Mouse (Mus musculus) kidney, postnatal 25 days (tissue): ENCODE results near the gene Plaur.
A peak's percentile ranks its signal among the peaks of the same experiment; 100 is the strongest.

Experiments
- DNase-seq, 2 experiments: peaks; one replicate each; pipeline ENCODE4 v3.0.0; 2021; ENCODE audit warnings: mixed read lengths in 2 of 2

The Plaur gene

DNA sequence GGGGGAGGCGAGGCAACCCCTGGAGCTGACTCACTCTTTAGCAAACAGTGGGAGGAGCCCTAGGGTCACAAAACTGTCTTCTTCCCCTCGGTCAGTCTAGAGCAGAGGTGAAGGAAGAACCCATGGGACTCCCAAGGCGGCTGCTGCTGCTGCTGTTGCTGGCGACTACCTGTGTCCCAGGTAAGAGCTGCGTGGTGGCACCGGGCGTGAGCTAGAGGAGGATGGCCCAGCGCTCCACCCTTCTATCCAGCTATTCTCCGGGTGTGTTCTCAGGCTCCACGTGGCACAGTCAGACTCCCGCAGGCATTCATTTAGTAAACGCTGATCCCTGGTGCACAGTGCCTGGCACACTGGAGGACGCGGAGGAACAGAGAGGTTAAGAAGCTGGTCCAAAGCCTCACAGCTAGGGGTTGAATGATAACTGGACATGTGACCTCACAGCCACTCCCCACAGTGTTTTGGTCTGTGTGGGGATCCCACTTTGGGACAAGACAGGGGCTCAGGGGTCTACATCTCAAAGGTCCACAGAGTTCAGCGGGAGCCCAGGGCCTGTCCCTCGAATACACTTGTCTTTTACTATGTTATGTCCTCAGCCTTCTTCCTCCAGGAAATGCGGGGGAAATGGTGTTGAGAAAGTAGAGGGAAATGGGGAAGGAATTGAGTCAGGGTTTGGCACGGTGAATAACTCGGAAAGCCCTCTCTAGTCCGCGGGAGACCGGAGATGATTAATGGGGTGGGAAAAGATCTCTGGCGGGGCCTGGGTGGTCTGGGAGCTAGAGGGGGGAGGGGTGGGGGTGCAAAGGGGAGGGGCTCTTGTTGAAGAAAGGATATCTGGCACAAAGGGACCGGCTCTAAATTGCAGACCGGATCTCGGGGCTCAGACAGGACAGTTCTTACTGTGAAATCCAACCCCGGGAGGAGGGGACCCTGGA is at the start of gene Plaur:
Plaur (plus strand) TSS at position 97 of the 932 bp plus-strand sequence.
- DNase-seq = peak; percentile 43 to 63

DNA sequence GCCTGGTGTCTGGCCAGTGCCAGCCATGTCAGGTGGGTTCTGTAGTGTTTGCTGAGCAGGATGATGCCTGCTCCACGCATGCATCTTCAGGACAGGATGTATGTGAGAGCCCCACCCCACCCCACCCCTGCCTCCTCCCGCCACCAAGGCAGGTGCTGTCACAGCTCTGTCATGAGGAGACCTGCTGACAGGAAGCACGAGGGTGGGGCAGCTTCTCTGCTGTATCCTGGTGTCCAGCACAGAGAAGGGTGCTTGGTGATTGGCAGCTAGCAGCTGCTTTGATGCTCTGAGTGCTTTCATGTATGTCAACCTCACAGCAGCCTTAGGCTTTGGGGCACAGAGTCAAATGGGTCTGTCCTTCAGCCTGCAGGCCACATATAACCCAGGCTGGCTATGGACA is 48.7 kb upstream of the Plaur start:
- DNase-seq = no peak

DNA sequence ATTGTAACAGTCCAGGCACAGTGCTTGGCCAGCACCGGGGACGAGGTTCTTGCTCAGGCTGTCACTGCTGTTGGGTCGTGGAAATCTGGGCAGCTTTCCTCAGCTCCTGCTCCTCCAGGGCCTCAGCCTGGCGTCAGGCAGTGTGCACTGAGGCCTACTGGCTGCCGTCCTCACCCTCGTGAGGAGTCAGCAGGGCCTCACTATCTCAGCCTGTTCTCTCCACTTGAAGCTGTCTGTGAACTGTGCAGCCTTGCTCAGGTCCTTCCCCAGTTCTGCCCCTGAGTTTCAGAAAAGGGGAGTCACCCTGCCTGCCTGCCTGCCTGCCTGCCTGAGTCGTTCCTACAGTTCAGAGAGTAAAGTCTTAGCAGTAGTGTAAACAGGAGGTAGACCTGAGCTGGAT is 47.0 kb upstream of the Plaur start:
- no peak for DNase-seq

DNA sequence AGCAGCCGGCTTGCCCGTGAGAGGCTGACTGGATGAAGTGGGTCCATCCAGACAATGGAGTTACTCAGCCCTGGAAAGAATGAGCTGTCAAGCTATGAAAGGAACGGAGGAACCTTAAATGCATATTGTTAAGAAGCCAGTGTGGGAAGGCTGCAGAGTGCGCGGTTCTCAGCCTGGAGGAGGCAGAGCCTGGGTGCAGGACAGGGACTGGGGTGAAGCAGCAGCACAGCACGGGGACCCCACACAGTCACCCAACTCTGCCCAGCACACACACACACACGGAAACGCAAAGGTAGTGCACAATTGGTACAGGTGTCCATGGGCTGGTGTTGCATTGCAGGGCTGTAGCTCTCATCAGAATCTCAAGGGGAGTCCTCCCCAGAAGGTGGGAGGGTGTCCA is 42.7 kb upstream of the Plaur start:
- no peak for DNase-seq

DNA sequence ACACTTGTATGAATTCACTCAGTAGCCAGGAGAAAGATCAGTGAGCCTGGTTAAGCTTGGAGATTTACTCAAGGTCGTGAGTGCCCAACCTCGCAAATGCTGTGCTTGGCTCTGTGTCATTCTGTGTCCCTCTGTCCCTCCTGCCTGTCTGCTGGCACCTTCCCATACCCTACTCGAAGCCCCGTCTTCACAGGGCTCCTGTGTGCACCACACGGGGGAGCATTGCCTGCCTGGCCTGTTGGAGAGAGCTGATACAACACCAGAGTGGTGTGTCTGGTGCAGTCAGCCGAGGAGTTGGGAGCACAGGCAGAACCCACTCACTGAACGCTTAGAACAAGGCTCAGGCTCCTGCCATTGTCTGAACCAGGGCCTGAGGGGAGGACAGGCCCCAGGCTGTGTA is 40.6 kb upstream of the Plaur start:
- no peak for DNase-seq

DNA sequence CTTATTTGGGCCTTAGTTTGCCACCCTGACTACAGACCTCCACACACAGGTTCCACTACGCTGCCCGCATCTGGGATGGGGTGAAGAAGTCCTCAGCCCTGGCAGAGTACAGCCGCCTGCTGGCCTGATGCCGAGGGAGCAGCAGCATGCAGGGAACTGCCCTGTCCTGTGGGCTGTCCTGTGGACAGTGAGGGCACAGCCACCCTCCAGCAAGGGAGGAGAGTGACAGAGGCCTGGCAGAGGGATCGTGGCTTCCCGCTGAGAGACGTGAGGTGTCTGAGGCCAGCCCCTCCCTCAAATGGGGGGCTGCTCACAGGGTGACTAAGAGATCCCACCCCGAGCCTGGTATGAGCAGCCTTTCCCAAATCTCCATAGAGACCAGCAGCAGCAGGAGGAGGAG is 40.0 kb upstream of the Plaur start:
- peak; percentile 41 to 58 for DNase-seq

DNA sequence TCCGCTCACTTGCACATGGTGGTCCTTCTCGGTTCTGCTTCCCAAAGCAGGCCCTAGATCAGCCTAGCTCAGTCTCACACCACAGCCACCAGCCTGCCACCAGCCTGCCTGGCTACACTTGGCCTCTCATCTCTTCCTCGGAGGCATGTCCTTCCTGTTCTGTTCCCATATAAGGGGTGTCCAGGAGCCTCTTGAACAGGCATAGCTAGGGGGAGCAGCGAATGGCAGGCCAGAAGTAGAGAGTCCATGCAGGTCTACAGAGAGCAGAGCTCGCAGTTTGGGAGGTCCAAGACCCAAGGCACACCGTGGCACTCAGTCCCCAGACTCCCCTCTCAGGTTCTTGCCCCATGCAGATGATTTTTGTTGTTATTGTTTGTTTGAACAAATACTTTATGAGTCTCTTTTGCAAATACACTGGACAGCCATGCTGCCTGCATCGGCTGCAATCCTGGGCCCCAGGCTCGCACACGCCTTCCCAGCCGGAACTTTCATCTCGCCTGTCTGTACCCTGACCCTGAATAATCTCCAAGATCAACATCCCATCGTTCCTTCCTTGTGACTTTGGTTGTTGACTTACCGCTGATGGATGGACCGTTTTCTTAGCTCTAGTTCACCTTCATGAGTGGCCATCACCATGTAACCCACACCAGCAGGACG is 39.0 kb upstream of the Plaur start:
- DNase-seq = no peak

DNA sequence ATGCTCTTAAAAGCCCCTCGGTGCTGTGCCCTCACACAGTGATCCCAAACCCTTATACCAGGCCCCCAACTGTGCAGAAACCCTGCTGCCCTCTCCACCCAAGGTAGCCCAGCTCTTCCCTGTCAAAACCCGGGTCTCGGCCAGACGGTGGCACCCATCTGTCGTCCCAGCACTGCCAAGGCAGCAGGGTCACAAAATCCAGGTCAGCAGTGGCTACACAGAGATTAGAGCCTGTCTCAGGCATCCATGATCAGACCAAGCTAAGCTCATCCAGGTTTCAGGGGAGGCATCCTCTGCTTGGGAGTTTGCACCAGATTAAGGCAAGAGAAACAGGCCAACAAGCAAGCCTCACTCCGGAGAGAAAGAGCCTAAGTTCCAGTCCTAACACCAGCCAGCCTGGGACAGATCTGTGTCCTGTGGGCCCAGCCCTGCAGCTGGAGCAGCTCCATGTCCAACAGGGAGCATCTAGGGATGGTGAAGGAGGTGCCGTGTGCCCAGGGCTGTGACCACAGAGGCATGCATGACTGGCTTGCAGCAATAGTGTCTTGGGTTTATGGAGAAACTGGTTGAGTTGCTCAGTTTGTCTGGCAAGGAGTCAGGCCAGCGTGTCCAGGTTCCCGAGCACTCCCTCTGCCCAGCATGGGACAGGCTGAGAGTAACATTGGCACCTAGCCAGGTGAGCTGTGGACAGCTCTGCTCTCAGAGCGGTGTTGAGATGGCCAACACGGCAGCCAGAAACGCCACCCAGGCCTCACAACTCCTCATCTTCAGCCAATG is 38.1 kb upstream of the Plaur start:
- DNase-seq = peak; percentile 49 to 64

DNA sequence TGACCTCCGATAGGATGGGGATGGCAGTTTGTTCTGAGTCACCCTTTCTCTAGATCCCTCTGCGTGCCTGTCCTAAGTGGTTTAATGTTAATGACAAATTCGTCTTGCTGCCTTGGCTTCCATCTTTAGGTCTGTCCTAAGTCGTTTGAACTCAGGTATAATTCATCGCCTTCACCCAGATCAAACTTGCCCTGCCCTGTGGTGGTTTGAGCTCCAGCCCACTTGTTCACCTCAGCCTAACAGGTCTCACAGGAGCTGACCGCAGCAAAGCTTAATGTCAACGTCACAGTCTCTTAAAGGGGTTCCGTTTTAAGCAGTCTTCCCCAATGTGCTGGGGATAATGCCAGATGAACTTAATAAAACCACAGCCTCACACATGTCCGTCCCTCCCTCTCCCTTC is 36.4 kb upstream of the Plaur start:
- no peak for DNase-seq

DNA sequence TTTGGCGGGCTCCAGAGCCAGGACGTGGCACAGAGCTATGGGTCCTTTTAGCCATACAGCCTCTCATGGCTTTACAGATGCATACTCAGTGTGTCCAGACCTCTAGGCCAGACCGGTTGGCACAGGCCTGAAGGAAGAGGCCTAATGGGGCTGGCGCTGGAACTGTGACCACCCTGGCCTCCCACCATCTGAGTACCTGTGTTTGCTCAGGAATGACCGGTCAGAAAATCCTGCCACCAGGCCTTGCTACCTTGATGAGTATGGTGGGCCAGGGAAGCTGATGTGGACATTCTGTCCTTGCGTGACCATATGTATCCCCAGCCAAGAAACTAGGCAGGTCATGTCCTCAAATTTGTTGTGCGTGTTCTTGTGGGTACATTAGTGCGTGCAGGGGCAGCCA is 35.1 kb upstream of the Plaur start:
- DNase-seq = no peak

DNA sequence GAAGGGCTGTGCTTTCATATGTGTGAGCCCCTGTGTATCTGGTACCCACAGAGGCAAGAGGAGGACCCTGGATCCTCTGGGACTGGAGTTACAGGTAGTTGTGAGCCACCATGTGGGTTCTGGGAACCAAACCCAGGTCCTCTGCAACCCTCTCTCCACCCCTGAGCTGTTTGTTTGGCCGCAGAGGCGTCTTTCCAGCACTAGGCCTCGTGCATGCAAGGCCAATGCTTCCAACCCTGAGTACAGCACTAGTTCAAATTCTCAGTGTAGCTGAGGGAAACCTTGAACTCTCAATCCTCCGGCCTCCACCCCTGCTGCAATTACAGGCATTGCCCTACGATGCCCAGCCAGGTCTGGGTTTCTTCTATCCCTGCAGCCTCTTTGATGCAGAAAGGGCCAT is 33.6 kb upstream of the Plaur start:
- DNase-seq = no peak

DNA sequence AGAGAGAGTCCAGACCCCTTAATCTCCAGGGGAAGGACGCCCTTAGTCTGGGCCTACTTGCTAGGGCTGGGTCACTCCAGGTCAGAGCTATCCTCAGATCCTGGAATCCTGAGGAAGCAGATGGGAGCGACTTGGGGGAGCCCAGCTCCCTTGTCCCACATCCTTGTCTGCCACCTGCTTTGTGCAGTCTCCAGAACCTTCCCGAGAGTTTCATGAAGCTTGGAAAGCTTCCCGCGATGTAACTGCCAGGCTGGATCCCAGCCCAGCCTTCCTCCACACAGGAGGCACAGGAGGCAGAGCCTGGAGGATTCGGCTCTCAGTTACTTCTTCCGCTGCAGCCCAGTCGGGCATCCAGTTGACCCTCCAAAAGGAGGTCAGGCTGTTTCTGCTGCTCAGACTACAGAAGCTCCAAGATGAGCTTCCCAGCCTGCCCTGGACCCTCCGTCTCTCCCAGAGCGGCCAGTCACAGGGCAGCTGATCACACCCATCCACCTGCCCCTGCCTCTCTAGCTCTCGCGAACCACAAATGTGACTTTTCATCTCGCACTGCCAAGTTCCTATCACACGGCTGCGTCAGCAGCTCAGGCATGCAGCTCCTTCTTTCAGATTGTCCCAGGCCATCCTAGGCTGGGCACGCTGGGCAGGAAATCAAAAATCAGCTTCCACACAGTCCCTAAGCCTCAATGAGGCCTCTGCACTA is 32.7 kb upstream of the Plaur start:
- DNase-seq = no peak

DNA sequence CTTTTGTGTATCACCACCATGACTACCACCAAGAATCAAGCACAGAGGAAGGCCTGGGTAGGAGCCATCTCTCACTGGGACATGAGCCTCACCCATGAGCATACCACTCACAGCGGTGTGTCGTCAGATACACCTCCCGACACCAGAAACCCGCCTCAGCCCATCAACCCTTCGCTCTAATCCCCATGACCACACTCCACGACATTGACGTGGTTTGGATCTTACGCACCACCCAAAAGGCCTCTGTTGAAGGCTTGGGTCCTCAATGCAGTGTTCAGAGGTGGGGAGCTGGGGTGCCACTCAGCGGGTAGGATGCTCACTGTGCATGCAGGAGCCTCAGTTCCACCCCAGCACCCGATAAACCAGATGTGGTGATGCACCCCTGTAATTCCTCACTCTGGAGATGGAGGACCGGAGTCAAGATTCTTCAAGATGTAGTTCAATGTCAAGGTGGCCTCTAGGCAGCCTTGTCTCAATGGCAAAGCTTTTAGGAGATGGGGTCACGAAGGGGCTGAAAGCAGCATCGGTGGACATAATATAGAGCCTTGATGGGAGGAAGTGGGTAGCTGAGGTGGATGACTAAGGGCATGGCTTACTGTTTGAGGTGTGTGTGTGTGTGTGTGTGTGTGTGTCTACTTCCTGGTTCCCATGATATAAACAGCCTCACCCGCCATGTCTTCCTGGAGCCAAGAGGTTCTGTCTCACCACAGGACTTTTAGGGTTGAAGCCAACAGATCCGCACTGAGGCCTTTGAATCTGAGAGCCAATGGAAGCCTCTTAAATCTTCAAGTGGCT is 31.5 kb upstream of the Plaur start:
- DNase-seq = no peak

DNA sequence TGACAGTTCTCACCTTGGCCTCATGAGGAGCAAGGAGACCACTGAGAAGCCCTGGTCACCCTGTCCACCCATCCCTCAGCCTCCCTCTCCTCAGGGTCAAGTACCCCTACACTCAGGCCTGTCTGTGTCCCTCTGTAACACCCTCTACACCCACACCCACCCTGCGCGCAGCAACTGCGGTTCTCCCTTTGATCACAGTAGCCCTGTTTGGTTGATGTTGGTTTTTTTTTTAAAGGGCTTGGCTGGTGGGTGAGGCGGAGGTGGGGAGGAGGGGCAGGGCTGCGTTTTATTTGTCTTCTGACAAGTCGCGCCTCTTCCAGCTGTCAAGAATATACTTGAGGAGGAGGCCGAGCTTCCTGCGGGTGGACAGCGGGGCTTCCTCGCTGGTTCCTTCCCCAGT is 30.6 kb upstream of the Plaur start:
- no peak for DNase-seq

DNA sequence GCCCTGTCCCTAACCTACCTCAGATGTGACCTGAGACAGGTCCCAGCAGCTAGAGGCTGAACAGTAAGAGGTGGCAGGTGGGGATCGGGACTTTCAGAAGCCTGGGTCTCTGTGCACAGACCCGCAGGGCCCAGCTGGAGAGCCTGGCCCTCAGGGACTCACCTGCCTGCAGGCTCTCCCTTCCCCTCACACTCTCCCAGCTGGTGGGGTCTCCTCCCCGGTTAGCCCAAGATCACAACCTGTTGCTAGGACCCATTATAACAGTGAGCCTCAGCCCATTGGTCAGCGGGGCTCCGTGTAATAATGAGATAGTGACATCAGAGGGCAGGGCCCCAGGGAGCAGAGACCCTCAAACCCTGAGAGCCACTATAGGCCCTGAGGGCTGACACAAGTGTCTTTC is 27.0 kb upstream of the Plaur start:
- DNase-seq = no peak

DNA sequence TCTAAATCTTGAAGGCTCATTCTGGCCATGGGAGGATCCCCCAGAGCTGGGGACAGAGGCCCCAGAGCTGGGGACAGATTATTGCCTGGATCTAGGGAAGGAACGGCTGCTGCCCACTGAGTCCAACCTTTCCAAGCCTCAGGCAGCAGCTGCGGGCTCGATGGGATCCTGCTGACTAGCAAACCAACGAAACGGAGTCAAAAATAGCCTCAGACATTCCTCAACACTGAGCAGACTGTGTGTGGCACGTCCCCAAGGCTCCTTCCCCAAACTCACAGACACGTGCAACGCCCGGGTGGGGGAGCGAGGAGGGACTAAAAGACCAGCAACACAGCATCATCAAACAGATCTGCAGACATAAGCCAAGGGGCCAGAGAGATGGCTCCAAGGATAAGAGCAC is 24.3 kb upstream of the Plaur start:
- no peak for DNase-seq

DNA sequence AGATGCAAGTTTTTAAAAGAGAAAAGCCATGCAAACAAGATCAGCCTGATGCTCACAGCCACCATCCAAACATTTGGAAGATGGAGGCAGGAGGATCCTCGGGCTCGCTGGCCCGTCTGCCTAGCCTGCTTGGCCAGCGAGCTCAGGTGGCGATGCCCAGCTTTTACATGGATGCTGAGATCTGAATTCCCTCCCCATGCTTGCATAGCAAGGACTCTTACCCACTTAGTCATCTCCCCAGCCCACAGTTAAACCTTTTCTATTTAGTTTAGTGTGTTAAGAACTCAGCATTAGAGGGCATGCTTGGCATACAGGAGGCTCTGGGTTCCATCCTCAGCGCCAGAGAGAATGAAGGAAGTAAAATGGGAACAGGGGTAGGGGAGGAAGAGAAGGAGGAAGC is 23.1 kb upstream of the Plaur start:
- DNase-seq = no peak

DNA sequence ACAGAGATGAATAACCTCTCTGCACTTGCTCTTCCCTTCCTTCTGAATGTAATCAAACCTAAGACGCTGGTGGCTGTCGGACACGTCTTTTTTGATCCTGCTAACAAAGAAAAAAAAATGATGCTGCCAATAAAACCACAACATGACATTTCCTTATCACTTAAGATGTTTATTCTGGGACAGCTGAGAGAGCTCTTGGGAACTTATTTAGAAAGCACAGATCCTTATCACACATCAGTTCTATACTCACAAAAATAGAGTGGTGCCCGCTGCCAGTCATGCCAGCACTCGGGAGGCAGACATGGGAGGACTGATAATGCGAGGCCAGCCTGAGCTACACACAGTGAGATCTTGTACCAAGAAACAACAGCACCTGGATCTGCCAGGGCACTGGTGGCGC is 22.4 kb upstream of the Plaur start:
- no peak for DNase-seq

DNA sequence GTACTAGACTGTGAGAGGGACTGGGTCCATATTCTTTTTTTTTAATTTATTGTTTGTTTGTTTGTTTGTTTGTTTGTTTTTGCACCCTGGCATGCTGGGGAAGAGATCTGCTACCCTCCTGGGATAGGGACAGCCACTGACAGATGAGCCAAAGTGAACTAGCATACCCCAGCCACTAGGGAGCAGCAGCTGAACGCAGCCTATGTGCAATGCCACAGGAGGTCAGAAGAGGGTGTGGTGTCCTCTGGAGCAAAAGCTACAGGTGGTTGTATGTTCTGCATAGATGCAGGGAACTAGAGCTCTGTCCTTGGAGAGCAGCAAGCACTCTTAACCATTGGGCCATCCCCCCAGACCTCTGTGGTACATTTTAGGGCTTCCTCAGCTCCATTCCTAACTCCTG is 20.5 kb upstream of the Plaur start:
- DNase-seq = peak; percentile 76 to 78

DNA sequence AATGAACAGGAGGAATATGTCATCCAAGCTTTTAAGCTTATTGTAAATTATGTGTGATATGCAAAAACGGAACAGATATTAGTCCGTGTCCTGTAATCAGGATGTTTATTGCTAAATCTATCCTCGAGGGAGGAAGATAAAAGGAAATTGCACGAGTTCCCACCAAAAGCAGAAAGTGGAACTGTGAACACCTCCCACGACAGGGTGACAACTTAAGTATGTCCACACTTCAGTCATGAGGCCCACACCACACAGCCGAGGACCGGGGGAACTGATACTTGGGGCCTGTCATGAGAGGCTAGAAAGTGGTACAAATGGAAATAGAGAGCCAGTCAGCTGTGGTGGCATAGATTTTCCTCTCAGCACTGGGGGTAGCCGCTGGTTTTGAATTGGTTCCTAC is 20.0 kb upstream of the Plaur start:
- DNase-seq = no peak

DNA sequence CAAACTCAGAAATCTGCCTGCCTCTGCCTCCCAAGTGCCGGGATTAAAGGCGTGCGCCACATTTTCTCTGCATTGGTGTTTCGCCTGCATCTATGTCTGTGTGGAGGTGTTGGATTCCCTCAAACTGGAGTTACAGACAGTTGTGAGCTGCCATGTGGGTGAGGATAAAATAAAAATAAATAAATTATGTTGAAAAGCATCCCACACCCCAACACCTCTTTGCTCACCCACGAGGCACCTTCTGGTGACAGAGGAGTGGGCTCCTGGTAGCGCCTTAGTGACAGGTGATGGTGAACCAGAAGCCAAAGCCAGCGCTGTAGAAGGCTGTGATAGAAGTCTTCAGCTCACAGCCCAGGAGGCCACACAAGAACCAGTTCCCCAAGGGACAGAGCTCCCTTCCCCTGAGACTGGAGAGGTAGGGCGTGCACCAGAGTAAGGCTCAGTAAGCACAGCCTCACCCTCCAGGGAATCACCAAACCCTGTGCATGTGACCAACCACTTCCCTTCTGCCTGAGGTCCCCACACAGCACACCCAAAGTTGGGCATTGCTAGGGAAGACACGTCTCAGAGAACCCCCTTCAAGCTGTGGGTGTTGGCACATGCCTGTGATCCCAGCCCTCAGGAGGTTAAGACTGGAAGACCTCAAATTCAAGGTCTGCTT is 16.9 kb upstream of the Plaur start:
- no peak for DNase-seq
